Mouse (Mus musculus): Measurements from ENCODE around the gene Ccdc81.

DNA sequence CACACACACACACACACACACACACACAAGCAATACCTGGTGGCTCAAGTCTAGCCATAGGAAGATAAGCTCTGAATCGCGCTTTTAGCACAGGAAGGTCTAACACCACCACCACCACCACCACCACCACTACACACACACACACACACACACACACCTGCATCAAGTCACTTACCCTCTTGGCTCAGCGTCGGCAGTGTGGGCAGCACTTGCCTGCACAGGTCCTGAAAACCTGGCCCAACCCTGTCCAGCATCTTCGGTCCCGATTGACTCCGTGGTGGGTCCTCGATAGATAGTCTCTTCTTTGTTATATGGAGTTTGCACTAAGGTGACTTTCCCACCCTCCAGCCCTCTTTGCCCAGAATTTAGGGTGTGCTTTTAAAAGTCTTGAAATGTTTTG lies 422 bp downstream of the Ccdc81 start:
- TF ChIP-seq MAFK (IDR thresholded peaks at IDR 0.05; ENCODE audit: borderline replicate concordance, low read depth, low read length) (no peak), BHLHE40 (IDR thresholded peaks at IDR 0.05; ENCODE audit: borderline replicate concordance, low read depth, low read length) (no peak), CTCF (IDR thresholded peaks at IDR 0.05 in 2 of 3, conservative IDR thresholded peaks at IDR 0.05 in 1 of 3; ENCODE audit: control insufficient read depth in 1 of 3, insufficient read depth in 1 of 3, low read depth in 2 of 3, low read length in 3 of 3, poor library complexity in 1 of 3, severe bottlenecking in 1 of 3) (no peak), EP300 (IDR thresholded peaks at IDR 0.05; ENCODE audit: low read depth in 1 of 2, low read length in 2 of 2) (no peak), POLR2A (IDR thresholded peaks at IDR 0.05; ENCODE audit: control insufficient read depth in 1 of 2, insufficient read depth in 1 of 2, low read depth in 1 of 2, low read length in 2 of 2, poor library complexity in 1 of 2) (no peak), SIN3A (IDR thresholded peaks at IDR 0.05; ENCODE audit: low read length) (no peak), ZNF384 (IDR thresholded peaks at IDR 0.05; ENCODE audit: low read depth, low read length) (no peak)
